Mouse (Mus musculus): ENCODE data around the gene Pafah1b2.

The Pafah1b2 gene

DNA sequence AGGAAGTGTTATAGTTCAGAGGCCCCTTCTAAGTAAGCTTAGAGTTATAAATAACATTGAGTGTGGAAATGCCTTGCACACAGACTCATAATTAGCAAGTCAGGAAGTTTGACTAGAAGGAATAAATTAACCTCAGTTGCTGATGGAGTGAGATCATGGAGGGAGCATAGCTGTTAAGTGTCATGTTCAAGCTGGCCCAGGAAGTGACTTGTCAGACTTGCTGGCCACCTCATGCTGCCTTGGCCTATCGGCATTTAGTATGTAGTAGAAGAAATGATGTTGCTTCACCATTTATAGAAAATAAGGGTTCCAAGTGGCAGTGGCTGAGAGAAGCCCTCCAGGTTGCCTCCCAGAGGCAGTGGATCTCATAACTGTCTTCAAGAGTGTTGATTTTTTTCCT is 20.6 kb upstream of the Pafah1b2 start:
- CTCF ChIA-PET: interaction anchor here in 3 of 4 experiments (0.6 to 1.4 kb wide), 4 partner anchors 18 to 152 kb away, joined by 3 to 4 read pairs (median 3); partner anchors contain the start of genes Pafah1b2 (in 2 of the 3) and Sik3 (in 2 of the 3)
- POLR2A ChIA-PET: interaction anchor here in 2 of 4 experiments (0.6 to 1.7 kb wide), 6 partner anchors 13 to 213 kb away, joined by 3 to 6 read pairs (median 4); partner anchors contain the start of genes Pafah1b2 (in 1 of the 2) and Sik3 (in 1 of the 2)

GRCm38 (mm10) chr9:46032190-46032589 is 19.7 kb upstream of the Pafah1b2 start:
- ChIA-PET CTCF (interaction anchor here in 3 of 4 experiments (0.6 to 1.4 kb wide), 3 partner anchors 17 to 1839 kb away, joined by 3 to 4 read pairs (median 3); no protein-coding TSS in a partner anchor), POLR2A (interaction anchor here in 2 of 4 experiments (1.0 to 3.0 kb wide), 7 partner anchors 12 to 78 kb away, joined by 3 to 13 read pairs (median 5); partner anchors contain the start of genes Pafah1b2 (in 1 of the 2) and Sik3 (in 1 of the 2))

- ChIA-PET CTCF (interaction anchor here in 2 of 4 experiments (0.6 to 1.5 kb wide), 3 partner anchors 8 to 366 kb away, joined by 3 to 4 read pairs (median 4); no protein-coding TSS in a partner anchor), POLR2A (interaction anchor here in 3 of 4 experiments (0.6 to 3.0 kb wide), 15 partner anchors 9 to 278 kb away, joined by 3 to 13 read pairs (median 5); partner anchors contain the start of genes Pafah1b2 (in 2 of the 3) and Sik3 (in 2 of the 3))
Observed at GRCm38 (mm10) chr9:46030968-46031367, 18.5 kb upstream of the Pafah1b2 start.

GRCm38 (mm10) chr9:46030184-46030583 is 17.7 kb upstream of the Pafah1b2 start:
- ChIA-PET CTCF (interaction anchor here in 2 of 4 experiments (0.6 to 1.5 kb wide), 6 partner anchors 9 to 365 kb away, joined by 3 to 4 read pairs (median 4); partner anchors contain the start of genes Pafah1b2 (in 1 of the 2) and Sik3 (in 1 of the 2)), POLR2A (interaction anchor here (0.6 to 3.0 kb wide), 21 partner anchors 8 to 279 kb away, joined by 3 to 15 read pairs (median 5); partner anchors contain the start of genes Pafah1b2 (in 3 of the 4) and Sik3 (in 3 of the 4))

DNA sequence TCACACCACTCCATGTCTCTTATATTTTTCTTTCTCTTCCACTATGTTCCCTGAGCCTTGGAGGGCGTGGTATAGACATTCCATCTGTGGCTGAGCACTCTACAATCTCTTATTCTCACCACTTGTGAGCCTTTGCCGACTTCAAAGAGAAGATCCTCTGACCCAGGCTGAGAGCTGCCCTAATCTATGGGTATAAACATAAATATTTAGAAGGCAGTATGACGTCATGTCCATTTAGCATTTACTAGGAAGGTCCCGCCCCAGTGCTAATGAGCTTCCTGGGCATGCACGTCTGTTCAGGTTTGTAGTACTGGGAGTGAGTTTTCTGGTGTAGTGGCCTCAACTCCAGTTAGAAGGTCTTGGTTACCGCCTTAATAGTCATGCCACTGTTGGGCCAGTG is 17.0 kb upstream of the Pafah1b2 start:
- ChIA-PET CTCF (interaction anchor here in 3 of 4 experiments (0.6 to 1.5 kb wide), 4 partner anchors 9 to 157 kb away, joined by 3 to 5 read pairs (median 4); partner anchors contain the start of genes Pafah1b2 (in 1 of the 3) and Sik3 (in 1 of the 3)), POLR2A (interaction anchor here (1.0 to 3.0 kb wide), 15 partner anchors 9 to 181 kb away, joined by 3 to 15 read pairs (median 8); partner anchors contain the start of genes Pafah1b2 (in 3 of the 4) and Sik3 (in 3 of the 4))

- ChIA-PET CTCF (interaction anchor here in 2 of 4 experiments (0.7 to 1.3 kb wide), 2 partner anchors 10 to 157 kb away, joined by 3 to 4 read pairs; no protein-coding TSS in a partner anchor), POLR2A (interaction anchor here (0.5 to 3.2 kb wide), 19 partner anchors 8 to 679 kb away, joined by 3 to 18 read pairs (median 4); partner anchors contain the start of genes Pafah1b2 (in 1 of the 4) and Sik3 (in 1 of the 4))
Observed at GRCm38 (mm10) chr9:46027994-46028393, 15.5 kb upstream of the Pafah1b2 start.

- POLR2A ChIA-PET: interaction anchor here in 3 of 4 experiments (0.6 to 4.1 kb wide), 17 partner anchors 8 to 163 kb away, joined by 3 to 20 read pairs (median 4); partner anchors contain the start of genes Pafah1b2 (in 2 of the 3) and Sik3 (in 2 of the 3)
- CTCF ChIA-PET: interaction anchor here (0.6 to 1.8 kb wide), 9 partner anchors 11 to 309 kb away, joined by 3 to 11 read pairs (median 4); partner anchors contain the start of genes Pafah1b2 (in 1 of the 4) and Sik3 (in 1 of the 4)
Observed at GRCm38 (mm10) chr9:46026058-46026849, 13.8 kb upstream of the Pafah1b2 start.

DNA sequence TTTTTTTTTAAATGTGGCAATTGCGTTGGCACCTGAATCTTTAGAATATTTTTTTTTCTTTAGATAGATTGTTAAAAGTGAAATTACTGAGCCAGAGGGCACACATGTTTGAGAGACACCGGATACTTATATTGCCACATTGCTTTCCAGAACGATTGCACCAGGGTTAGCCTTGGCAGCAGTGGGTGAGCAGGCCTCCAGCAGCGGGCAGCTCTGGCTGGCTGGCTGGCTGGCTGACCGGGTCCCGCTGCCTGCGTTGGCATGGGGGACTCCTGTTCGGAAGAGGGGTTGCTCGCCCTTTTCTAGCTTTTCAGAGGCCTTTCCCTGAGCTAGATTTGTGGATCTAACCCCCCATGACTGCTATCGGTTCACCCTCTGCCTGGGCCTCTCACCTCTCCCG is 11.1 kb upstream of the Pafah1b2 start:
- CTCF ChIA-PET: interaction anchor here in 1 of 4 experiments (1.1 kb wide), 1 partner anchor 288 kb away, joined by 3 read pairs; no protein-coding TSS in a partner anchor
- POLR2A ChIA-PET: interaction anchor here in 2 of 4 experiments (1.5 to 4.1 kb wide), 3 partner anchors 9 to 15 kb away, joined by 4 to 20 read pairs (median 7); partner anchors contain the start of genes Pafah1b2 (in 1 of the 2) and Sik3 (in 1 of the 2)

DNA sequence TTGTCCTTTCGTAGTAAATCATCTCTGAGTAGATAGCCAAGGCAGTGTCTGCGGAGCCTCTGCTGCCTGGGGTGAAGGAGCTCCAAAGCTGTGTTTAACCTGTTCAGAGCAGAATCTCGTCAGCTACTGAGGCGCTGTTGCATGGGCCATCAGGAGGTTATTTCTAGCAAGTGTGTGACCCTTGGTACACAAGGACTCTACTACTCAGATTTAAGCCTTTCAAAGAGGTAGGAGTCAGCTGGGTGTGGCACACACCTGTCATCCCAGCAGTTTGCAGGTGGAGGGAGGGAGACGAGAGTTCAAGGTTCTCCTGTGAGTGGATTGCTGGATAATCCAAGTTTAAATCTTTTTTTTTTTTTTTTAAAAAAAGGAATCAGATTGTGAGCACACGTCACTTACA is 7.5 kb upstream of the Pafah1b2 start:
- POLR2A ChIA-PET: interaction anchor here (0.7 to 3.1 kb wide), 22 partner anchors 8 to 519 kb away, joined by 3 to 12 read pairs (median 4); partner anchors contain the start of genes Pafah1b2 (in 2 of the 4) and Sik3 (in 2 of the 4)
- CTCF ChIA-PET: interaction anchor here in 3 of 4 experiments (0.6 to 1.4 kb wide), 5 partner anchors 8 to 210 kb away, joined by 3 to 8 read pairs (median 5); partner anchors contain the start of genes Pafah1b2 (in 1 of the 3) and Sik3 (in 1 of the 3)

- POLR2A ChIA-PET: interaction anchor here in 3 of 4 experiments (0.6 to 1.7 kb wide), 3 partner anchors 9 to 108 kb away, joined by 3 to 6 read pairs (median 3); no protein-coding TSS in a partner anchor
- CTCF ChIA-PET: interaction anchor here in 1 of 4 experiments (1.2 kb wide), 1 partner anchor 167 kb away, joined by 3 read pairs; no protein-coding TSS in a partner anchor
Observed at GRCm38 (mm10) chr9:46018316-46018715, 5.8 kb upstream of the Pafah1b2 start.

- CTCF ChIA-PET: interaction anchor here in 3 of 4 experiments (0.6 to 1.5 kb wide), 7 partner anchors 44 to 228 kb away, joined by 3 to 6 read pairs (median 4); no protein-coding TSS in a partner anchor
- POLR2A ChIA-PET: interaction anchor here in 3 of 4 experiments (0.5 to 2.0 kb wide), 13 partner anchors 10 to 266 kb away, joined by 3 to 17 read pairs (median 3); partner anchors contain the start of gene Bud13 (in 1 of the 3)
Observed at GRCm38 (mm10) chr9:46016417-46016816, 3.9 kb upstream of the Pafah1b2 start.

DNA sequence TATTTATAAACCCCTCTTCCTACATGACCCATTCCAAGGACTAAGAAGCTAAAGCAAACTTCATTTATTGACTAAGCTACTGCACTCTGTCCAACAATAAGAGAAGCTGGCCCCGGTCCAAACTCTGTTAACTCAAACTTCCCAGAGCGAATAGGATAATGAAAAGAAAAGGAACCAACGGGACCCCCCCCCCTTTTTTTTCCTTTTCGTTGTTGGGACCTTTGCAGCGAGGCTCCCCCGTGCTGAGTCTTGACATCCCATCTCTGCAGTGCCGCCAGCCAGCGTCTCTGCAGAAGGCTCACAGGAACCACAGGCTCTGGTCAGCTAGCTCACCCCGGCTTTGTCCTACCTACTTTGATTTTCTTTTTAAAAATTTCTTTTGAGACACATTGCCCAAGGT is 3.3 kb upstream of the Pafah1b2 start:
- ChIA-PET CTCF (interaction anchor here in 3 of 4 experiments (0.6 to 1.5 kb wide), 5 partner anchors 56 to 973 kb away, joined by 3 to 6 read pairs (median 3); no protein-coding TSS in a partner anchor), POLR2A (interaction anchor here in 3 of 4 experiments (0.5 to 2.1 kb wide), 13 partner anchors 10 to 140 kb away, joined by 3 to 17 read pairs (median 3); no protein-coding TSS in a partner anchor)

DNA sequence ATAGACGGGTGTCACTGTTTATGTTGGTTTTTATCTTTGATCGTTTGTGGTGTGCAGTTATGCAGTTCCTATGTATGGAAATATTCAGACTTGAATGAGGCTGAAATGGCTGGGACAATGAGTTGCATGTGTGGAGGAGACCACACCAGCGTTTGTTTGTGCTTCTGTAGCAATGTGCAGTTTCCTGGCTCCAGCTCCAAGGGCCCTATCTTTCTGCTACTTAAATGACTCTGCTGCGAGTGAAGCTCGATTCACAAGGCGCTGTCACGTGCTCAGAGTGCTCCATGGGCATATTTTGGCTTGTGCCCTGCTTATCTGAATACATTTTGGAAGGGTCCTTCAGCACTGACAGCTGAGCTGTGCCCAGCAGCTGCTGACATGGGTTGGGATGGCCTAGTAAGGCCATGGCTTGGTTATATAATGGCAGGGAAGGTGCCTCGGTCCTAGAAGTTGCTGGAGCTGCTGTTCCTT is 2.6 kb upstream of the Pafah1b2 start:
- ChIA-PET POLR2A (interaction anchor here in 3 of 4 experiments (0.6 to 3.7 kb wide), 16 partner anchors 9 to 215 kb away, joined by 3 to 20 read pairs (median 4); no protein-coding TSS in a partner anchor), CTCF (interaction anchor here in 3 of 4 experiments (0.5 to 1.7 kb wide), 14 partner anchors 7 to 292 kb away, joined by 3 to 10 read pairs (median 3); no protein-coding TSS in a partner anchor)

- ChIA-PET POLR2A (interaction anchor here (0.6 to 3.7 kb wide), 19 partner anchors 10 to 232 kb away, joined by 3 to 20 read pairs (median 4); no protein-coding TSS in a partner anchor), CTCF (interaction anchor here in 2 of 4 experiments (0.9 to 1.7 kb wide), 9 partner anchors 8 to 217 kb away, joined by 3 to 4 read pairs (median 3); no protein-coding TSS in a partner anchor)
Observed at GRCm38 (mm10) chr9:46014251-46014681, 1.8 kb upstream of the Pafah1b2 start.

DNA sequence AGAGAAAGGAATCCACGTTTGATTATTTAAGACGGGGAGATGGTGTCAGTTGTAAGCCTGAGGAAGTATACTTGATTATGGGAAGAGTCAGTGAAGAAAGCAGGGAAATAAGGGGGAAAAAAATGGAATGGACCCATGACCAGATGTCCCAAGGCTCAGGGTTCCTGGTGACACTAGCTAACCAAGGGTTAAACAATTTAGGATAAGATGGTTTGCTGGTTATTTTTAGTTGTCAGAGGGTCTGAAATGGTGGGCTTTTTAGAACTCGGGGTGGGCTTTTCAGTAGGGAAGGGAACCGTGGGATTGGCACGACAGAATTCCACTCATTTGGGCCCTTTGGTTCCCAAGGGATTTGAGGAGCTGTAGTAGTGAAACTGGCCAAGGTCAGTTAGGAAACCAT is 1.1 kb upstream of the Pafah1b2 start:
- POLR2A ChIA-PET: interaction anchor here (0.6 to 3.7 kb wide), 15 partner anchors 11 to 233 kb away, joined by 3 to 20 read pairs (median 7); no protein-coding TSS in a partner anchor
- CTCF ChIA-PET: interaction anchor here in 2 of 4 experiments (1.1 to 1.4 kb wide), 5 partner anchors 9 to 217 kb away, joined by 3 to 4 read pairs (median 3); no protein-coding TSS in a partner anchor

DNA sequence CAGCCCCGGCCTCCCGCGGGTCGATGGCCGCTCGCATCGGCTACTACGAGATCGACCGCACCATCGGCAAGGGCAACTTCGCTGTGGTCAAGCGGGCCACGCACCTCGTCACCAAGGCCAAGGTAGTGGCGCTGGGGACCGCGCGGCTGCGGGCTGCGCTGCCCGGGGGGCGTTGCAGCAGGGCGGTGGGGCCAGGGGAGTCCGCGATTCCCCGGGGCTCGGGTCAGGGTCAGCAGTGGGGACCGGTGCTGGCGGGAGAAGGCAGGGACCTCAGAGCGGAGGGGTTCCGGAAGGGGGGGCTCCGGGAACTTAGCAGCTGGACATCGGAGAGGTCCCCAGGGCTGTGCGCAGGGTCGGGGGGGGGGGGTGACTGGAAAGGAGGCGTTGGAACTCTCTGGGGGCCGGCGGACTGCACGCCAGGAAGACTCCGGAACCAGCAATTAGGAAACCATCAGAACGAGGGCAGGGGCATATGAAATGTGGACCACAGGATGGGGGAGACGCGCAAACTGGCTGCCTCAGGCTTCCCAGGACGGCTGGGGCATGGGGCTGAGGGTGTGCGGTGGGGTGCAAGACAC is 608 bp upstream of the Pafah1b2 start:
- POLR2A ChIA-PET: interaction anchor here (0.6 to 3.7 kb wide), 32 partner anchors 8 to 270 kb away, joined by 3 to 20 read pairs (median 4); partner anchors contain the start of gene Bud13 (in 2 of the 4)

More for the DNA sequence above, 608 bp upstream of the Pafah1b2 start:
- CTCF ChIA-PET: interaction anchor here in 3 of 4 experiments (0.6 to 1.5 kb wide), 36 partner anchors 8 to 791 kb away, joined by 3 to 31 read pairs (median 4); no protein-coding TSS in a partner anchor

Measured in embryonic stem cell, embryonic (primary cell).